Mouse (Mus musculus): Measurements from ENCODE around the gene Itpr2. TPM values are rescaled to one million over a fixed set of nuclear protein-coding genes. Genes with fewer than 3 reads are reported as not detected.

Gene Itpr2
- polyA plus RNA-seq, 1 experiment from 2014 or later = 6.1 TPM

Other genes starting within 250 kb of the Itpr2 start
- 44.7 and 47.6 TPM in 2 replicates for gene Fgfr1op2, start 75.0 kb upstream of the Itpr2 start, polyA plus RNA-seq (2014; fragmentation: Nextera tagmentation; extraction: Ambion mirVana)
- gene Ints13, start 75.6 kb upstream of the Itpr2 start, polyA plus RNA-seq (2014; fragmentation: Nextera tagmentation; extraction: Ambion mirVana) = 41.1 and 50.3 TPM in 2 replicates
- gene Med21, start 140.3 kb upstream of the Itpr2 start, polyA plus RNA-seq (2014; fragmentation: Nextera tagmentation; extraction: Ambion mirVana) = 119 and 122 TPM in 2 replicates
- 31.8 and 35.5 TPM in 2 replicates for gene Tm7sf3, start 140.6 kb upstream of the Itpr2 start, polyA plus RNA-seq (2014; fragmentation: Nextera tagmentation; extraction: Ambion mirVana)
- gene Stk38l, start 222.8 kb upstream of the Itpr2 start, polyA plus RNA-seq (2014; fragmentation: Nextera tagmentation; extraction: Ambion mirVana) = 13.9 and 18.2 TPM in 2 replicates

Measured in neural tube, embryonic 14.5 days (tissue).